Mouse (Mus musculus): ENCODE data around the gene Ckmt1.
"Not testable (repeated sequence)": the region's sequence is repeated elsewhere in the genome, so short reads cannot be mapped to it uniquely, and the experiment has no call there.

Gene Ckmt1

DNA sequence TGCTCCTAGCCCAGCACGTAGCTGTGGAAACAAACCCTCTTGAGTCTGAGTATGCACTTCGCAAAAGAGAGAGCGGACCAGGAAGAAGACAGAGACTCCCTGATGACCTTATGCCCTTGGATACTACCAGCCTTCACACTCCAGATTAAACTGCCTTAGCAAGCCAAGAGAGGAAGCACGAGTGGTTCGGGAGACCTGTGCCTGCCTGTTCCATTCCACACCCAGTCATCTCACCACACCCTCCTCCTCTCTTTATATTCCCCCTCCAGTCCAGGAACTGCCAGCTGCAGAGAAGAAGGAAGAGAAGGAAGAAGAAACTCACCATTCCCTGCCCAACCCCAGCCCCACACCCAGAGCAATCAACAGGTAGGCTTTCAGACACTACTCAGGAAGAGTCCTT lies at the start of gene Ckmt1:
Gene Ckmt1 (plus strand): TSS at position 221 of the 400 bp plus-strand sequence.
- no peak for DNase-seq (ENCODE audit: low read depth, low spot score)

DNA sequence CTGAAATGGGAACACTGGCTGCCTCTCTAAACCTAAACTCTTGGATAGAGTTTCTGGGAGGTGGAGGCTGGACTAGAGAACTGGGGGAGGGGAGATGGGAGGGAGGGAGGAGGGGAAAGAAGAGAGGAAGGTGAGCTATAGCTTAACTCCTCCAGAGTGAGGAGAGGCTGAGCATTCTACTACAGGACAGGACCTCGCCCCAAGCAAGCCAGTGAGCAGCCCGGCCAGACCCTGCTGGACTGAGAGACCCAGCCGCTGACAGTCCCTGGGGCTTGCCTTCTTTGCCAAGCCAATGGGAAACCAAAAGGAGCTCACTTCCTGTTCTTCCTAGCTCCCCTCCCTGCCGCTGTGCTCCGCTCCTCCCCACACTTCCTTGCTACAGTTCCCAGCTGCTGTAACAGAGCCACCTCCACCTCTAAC lies 48.5 kb upstream of the Ckmt1 start:
- no peak for DNase-seq (ENCODE audit: low read depth, low spot score)

GRCm38 (mm10) chr2:121316278-121316677 lies 41.2 kb upstream of the Ckmt1 start:
- no peak for DNase-seq (ENCODE audit: low read depth, low spot score)

DNA sequence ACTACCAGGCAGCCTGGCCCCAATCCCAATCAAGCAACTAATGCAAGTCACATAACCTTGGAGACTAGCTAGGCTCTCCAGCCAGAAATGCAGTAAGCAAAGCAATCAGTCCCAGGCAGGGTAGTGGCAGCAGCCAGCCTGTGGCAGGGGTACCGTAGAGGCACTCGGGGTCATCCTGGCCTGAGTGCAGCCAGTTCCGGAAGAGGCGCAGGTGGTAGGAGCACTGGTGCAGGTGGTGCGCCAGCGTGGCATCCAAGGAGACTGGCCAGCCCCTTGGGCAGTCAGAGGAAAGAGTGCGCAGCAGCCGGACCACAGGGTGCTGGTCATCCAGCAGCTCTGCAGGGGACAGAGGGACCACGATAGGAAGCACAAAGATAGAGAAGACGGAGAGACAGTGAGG lies 34.5 kb upstream of the Ckmt1 start:
- no peak for DNase-seq (ENCODE audit: low read depth, low spot score)

GRCm38 (mm10) chr2:121323693-121324470 lies 33.6 kb upstream of the Ckmt1 start:
- no peak for DNase-seq (ENCODE audit: low read depth, low spot score)

GRCm38 (mm10) chr2:121329492-121329891 lies 28.0 kb upstream of the Ckmt1 start:
- no peak for DNase-seq (ENCODE audit: low read depth, low spot score)

GRCm38 (mm10) chr2:121339057-121339456 lies 18.5 kb upstream of the Ckmt1 start:
- DNase-seq (ENCODE audit: low read depth, low spot score): no peak

DNA sequence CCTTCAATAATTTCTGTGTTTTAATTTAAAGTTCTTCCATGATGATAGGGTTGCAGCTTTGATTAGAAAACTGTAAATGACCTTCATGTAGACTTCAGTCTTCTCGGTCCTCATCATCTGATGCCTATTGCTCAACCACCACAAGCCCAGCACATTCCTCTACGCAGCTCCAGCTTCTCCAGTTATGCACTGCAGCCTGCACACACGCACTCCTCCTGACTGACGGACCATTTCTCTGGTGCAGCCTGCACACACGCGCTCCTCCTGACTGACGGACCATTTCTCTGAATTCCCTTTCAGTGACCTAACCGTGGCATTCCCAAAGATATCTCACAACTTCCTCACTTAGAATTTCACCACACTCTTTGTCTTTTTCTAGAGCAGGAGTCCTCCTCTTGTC lies 4.4 kb upstream of the Ckmt1 start:
- no peak for DNase-seq (ENCODE audit: low read depth, low spot score)

DNA sequence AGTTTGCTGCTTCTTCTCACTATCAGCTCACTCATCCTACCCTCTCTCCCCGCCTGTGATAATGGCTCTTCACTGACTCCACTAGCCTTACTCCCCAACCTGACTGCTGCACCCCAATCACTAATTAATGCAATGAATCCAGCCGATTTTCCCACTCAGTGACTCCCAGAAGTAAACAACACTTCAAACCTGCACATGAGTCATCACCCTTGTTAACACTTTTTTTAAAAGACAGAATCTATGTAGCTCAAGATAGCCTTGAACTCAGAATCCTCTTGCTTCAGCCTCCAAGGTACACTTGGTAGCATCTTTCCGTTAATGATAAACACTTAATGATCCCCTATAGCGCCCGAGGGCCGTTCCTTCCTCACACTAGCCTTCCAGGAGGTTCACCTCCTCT lies 3.1 kb upstream of the Ckmt1 start:
- DNase-seq (ENCODE audit: low read depth, low spot score): no peak

DNA sequence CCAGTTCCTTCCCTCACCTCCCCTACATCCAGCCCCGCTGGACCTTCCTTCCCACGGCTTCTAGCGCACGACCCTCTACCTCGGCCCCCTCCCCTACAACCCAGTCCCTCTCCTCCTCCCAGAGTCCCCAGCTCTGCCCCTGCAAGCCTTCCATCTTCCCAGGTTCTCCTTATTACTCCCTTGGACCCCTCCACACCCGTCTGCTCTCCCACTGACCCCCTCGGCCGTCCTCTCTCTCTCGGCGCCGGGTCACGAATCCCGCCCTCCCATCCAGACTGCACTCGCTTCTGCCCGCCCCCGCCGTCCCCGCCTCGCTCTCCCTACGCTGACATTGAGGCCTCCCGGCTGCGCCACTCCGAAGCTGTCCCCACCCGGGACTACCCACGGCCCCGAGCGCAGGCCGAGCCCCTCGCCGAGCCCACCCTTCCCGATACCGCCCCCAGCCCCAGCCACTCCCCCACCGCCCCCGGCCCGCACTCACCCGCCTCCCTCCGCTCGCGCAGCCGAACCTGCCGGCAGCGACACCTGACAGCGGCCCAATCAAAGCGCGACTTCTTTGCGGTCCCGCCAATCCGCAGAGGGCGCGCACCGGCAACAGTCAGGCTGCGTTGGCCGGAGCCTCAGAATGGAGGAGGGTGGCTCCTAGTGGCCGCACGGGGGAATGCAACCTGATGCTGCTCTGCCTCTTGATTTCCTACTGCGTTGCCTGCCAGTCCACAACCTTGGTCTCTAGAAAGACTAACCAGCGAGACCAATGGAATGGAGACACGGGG lies 2.5 kb upstream of the Ckmt1 start, which contains the start of gene Ppip5k1:
Gene Ppip5k1 (minus strand): TSS at position 577 of the 773 bp plus-strand sequence.
- DNase-seq (ENCODE audit: low read depth, low spot score): peak; percentile 97

DNA sequence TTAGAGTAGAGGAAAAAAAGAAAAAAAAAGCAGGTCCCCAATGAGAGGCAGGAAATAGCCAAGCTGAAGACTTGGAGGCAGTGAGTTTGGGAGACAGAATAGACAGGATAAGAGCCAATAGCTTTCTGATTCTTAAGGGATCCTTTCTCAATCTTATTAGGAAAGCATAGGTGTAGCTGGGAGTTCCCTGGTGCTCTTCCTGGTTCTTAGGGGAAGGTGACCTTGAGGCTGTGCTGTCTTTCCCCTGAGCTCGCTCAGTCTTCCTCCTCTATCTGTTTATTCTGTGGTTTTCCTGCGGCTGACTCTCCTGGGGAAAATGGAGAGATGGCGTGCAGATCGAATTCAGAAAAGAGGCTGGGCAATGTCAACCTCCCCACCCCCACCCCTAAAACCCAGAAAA lies 447 bp downstream of the Ckmt1 start:
- DNase-seq (ENCODE audit: low read depth, low spot score): no peak

DNA sequence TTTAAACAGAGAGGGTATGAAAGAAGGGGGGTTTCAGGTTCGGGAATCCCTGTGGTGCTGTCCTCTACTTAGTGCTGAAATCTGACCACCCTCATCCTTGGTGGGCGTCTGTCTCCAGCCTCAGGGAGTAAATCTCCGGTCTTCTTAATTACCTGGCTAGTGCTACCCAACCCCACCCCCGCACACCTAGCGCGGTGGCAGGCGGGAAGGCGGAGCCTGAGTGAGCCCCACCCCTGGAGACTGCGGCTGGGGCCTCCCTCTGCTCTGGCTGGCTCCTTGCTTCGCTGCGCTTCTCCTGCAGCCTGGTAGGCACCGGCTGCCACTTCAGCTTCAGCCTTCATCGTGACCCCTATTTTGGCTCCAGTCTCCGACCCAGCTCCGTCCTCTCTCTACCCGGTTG lies 867 bp downstream of the Ckmt1 start:
- peak; percentile 64 for DNase-seq (ENCODE audit: low read depth, low spot score)

GRCm38 (mm10) chr2:121359461-121359860 lies 1.9 kb downstream of the Ckmt1 start:
- no peak for DNase-seq (ENCODE audit: low read depth, low spot score)

DNA sequence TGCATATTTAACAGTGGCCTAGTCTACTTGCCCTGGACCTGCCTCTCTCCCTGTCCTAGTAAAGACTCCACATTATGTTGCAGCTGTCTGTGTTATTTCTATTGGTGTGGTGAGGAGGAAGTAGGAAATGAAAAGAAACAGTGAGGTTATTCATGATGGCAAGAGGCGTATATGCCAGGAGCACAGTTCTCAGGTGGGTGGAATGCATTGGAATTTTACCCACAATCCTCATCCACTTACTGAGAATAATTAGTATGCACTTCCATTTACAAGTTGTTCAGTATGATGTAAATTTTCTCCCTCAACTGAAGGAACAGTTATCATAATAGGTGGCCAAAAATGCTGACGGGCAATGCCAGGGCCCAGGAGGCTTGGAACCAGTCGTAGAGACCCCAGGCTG lies 6.1 kb downstream of the Ckmt1 start:
- no peak for DNase-seq (ENCODE audit: low read depth, low spot score)

- DNase-seq (ENCODE audit: low read depth, low spot score): no peak
Observed at GRCm38 (mm10) chr2:121368831-121369230, 11.3 kb downstream of the Ckmt1 start.

DNA sequence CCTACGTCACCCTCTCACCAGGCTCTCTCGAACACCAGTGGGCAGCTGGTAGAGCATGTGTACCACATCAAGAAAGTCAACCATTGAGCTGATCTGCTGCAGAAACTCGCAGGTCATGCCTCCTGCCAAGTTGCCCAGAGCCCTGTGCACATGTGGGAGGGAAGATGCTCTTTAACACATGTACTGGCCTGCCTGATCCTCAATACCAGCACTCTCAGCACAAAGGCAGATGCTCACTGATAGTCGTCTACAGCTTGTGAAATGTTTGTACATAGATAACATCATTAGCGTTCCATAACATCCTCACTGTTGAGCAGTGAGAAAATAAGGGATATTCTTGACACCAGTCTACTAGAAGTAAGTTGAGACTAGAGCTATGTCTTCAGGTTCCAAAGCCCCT lies 13.4 kb downstream of the Ckmt1 start:
- no peak for DNase-seq (ENCODE audit: low read depth, low spot score)

DNA sequence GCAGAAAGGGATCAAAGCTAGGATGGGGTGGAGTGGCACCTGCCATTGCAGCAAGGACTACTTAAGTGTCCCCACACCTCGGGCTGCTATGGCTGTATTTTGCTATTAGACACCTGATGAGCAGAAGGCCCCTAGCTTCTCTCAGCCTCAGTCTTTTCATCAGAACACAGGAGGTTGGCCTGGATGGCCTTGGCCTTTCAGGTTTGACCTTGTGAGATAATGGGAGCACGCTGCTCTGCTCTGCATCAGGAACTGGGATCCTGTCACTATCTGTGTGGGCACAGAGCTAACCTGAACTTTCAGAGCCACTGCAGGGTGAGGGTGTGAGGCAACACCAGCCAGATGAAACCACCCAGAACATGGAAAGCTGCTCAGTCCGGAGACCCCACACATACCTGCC lies 14.8 kb downstream of the Ckmt1 start:
- no peak for DNase-seq (ENCODE audit: low read depth, low spot score)

DNA sequence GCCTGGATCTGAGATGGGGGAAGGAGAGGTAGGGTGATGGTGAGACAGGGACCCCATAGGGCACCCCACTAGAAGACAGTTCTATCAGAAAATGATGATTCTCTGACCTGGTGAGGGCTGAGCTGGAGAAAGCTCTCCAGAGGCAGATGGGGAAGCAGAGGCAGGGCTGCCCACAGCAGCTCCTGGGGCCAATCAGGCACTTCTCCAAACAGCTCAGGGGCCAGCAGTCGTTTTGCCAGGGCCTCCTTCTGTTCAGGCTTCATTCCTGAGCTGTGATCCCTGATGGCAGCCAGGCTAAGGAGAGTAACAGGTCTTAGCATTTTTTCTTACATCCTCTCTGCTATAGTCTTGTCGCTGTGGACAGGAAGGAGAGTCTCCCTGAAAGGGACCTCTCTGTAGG lies 17.3 kb downstream of the Ckmt1 start:
- no peak for DNase-seq (ENCODE audit: low read depth, low spot score)

DNA sequence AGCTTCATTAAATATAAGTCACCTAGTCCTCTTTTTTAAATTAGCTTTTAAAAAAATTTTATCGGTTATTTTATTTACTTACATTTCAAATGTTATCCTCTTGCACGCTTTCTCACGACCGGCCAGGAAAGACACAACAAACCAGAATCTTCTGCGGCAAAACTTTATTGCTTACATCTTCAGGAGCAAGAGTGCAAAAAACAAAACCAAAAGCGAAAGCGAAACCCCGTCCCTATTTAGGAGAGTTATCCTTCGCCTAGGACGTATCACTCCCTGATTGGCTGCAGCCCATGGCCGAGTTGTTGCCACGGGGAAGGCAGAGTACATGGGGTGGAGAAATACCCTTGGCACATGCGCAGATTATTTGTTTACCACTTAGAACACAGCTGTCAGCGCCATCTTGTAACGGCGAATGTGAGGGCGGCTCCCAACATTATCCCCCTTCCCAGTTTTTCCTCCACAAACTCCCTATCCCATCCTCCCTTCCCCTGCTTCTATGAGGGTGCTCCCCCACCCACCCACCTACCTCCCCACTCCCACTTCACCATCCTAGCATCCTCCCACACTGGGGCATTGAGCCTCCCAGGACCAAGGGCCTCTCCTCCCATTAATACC lies 29.6 kb downstream of the Ckmt1 start, which contains the start of gene Strc:
Gene Strc (minus strand): TSS at position 208 of the 615 bp plus-strand sequence.
- not testable (repeated sequence) for DNase-seq (ENCODE audit: low read depth, low spot score)

DNA sequence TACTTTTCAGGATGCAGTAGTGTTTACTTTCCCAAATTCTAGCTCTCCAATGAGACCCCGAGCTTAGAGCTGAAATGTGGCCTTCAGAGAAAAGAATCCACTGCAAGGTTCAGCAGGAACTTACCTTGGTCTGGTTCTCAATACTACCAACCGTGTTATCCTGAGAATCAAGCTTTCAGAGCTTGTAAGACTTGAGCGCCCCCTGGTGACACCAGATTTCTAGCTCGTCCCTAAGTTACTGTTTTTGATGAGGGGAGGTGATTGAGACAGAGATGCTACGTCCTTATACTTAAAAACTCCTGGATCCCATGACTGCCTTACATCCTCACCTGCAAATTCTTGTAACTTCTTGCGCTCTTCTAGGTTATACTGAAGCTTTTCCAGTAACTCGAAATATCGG lies 39.1 kb downstream of the Ckmt1 start:
- DNase-seq (ENCODE audit: low read depth, low spot score): peak; percentile 78

GRCm38 (mm10) chr2:121403296-121403695 lies 45.8 kb downstream of the Ckmt1 start:
- DNase-seq (ENCODE audit: low read depth, low spot score): no peak

DNA sequence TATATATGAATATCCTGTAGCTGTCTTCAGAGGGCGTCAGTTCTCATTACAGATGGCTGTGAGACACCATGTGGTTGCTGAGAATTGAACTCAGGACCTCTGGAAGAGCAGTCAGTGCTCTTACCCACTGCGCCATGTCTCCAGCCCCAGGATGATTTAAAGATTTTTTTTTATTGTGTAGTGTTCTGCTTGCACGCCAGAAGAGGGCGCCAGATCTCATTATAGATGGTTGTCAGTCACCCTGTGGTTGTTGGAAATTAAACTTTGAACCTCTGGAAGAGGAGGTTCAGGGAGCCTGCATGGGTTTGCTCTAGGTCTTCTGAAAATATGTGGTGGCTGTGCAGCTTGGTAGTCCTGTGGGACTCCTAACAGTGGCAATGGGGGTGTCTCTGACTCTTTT lies 50.6 kb downstream of the Ckmt1 start:
- peak; percentile 62 for DNase-seq (ENCODE audit: low read depth, low spot score)
